Mouse (Mus musculus) E14TG2a.4 (cell line): ENCODE data around the gene Gm49318.

Source experiments
- H3K27me3 ChIP-seq: 2 replicates; pipeline ENCODE4 v1.6.1; 2014; ENCODE audit warnings: low read length, control low read depth; ENCODE audit not compliant: insufficient read depth
- H3K36me3 ChIP-seq: 2 replicates; pipeline ENCODE4 v1.6.1; 2014; ENCODE audit warnings: low read length, control low read depth; ENCODE audit not compliant: insufficient read depth
- H3K4me1 ChIP-seq: replicated peaks from 2 replicates; pipeline ENCODE4 v1.6.1; 2014; ENCODE audit warnings: low read depth, low read length, control low read depth
- H3K4me3 ChIP-seq: replicated peaks from 2 replicates; pipeline ENCODE4 v1.5.1; 2014; ENCODE audit warnings: mild to moderate bottlenecking, low read length
- H3K9me3 ChIP-seq: 2 replicates; pipeline ENCODE4 v1.6.1; 2014; ENCODE audit warnings: low read length, control low read depth
- CTCF ChIP-seq: conservative IDR thresholded peaks from 2 replicates; pipeline ENCODE4 v1.5.1; 2014; ENCODE audit warnings: low read length
- NANOG ChIP-seq: IDR thresholded peaks from 2 replicates; pipeline ENCODE4 v1.6.1; 2014; ENCODE audit warnings: borderline replicate concordance, low read length, mixed read lengths
- POU5F1 ChIP-seq: IDR thresholded peaks from 2 replicates; pipeline ENCODE4 v1.6.1; 2014; ENCODE audit warnings: low read length, borderline replicate concordance

Gm49318 gene

GRCm38 (mm10) chr9:22002194-22003162, 68.6 kb downstream of the Gm49318 start, which contains the start of the genes Ccdc151 and Prkcsh:
TSS of gene Ccdc151 (minus strand) at chr9:22002634.
TSS of gene Prkcsh (plus strand) at chr9:22002806.
- H3K36me3 ChIP-seq: peaks cover 39% of the 10 kb centered on the region
- no peaks in the 10 kb centered on the region for H3K27me3 ChIP-seq
- H3K4me3 ChIP-seq: peak within 1 kb of the TSS; percentile 95
- peaks cover 48% of the 10 kb centered on the region for H3K4me1 ChIP-seq
- TF ChIP-seq POU5F1: no peak
- no peak for TF ChIP-seq CTCF
- no peak for TF ChIP-seq NANOG
- no peaks in the 10 kb centered on the region for H3K9me3 ChIP-seq

- Histone ChIP-seq H3K4me3 (peak overlapping the region; percentile 95; the same call in 1 of the 2 replicates), H3K27me3 (no peaks in the 10 kb centered on the region), H3K4me1 (peaks cover 41% of the 10 kb centered on the region), H3K36me3 (peaks cover 31% of the 10 kb centered on the region), H3K9me3 (no peaks in the 10 kb centered on the region)
- TF ChIP-seq NANOG (no peak), POU5F1 (no peak), CTCF (peak; percentile 13; the same call in 1 of the 2 replicates)
Measured at GRCm38 (mm10) chr9:22001633-22002032, 69.4 kb downstream of the Gm49318 start.

GRCm38 (mm10) chr9:22000296-22000695, 70.8 kb downstream of the Gm49318 start:
- Histone ChIP-seq H3K4me1 (peaks cover 31% of the 10 kb centered on the region), H3K27me3 (no peaks in the 10 kb centered on the region), H3K9me3 (no peaks in the 10 kb centered on the region), H3K4me3 (no peak overlapping the region), H3K36me3 (peaks cover 18% of the 10 kb centered on the region)
- TF ChIP-seq CTCF (no peak), NANOG (no peak), POU5F1 (no peak)

GRCm38 (mm10) chr9:21996178-21996867, 74.7 kb downstream of the Gm49318 start:
- H3K36me3 ChIP-seq: no peaks in the 10 kb centered on the region
- peaks cover 30% of the 10 kb centered on the region for H3K27me3 ChIP-seq
- no peak overlapping the region for H3K4me3 ChIP-seq
- TF ChIP-seq POU5F1 (no peak), NANOG (no peak), CTCF (no peak)
- no peaks in the 10 kb centered on the region for H3K9me3 ChIP-seq
- peaks cover 22% of the 10 kb centered on the region for H3K4me1 ChIP-seq

- H3K27me3 ChIP-seq: peaks cover 70% of the 10 kb centered on the region
- TF ChIP-seq CTCF: no peak
- TF ChIP-seq POU5F1: no peak
- no peak for TF ChIP-seq NANOG
- no peaks in the 10 kb centered on the region for H3K36me3 ChIP-seq
- H3K4me3 ChIP-seq: no peak overlapping the region
- H3K4me1 ChIP-seq: peaks cover 61% of the 10 kb centered on the region
- no peaks in the 10 kb centered on the region for H3K9me3 ChIP-seq
Measured at GRCm38 (mm10) chr9:21992227-21992626, 78.8 kb downstream of the Gm49318 start.

- Histone ChIP-seq H3K27me3 (peaks cover 93% of the 10 kb centered on the region), H3K4me1 (peaks cover 57% of the 10 kb centered on the region), H3K36me3 (no peaks in the 10 kb centered on the region), H3K4me3 (peak within 1 kb of the TSS; percentile 71), H3K9me3 (no peaks in the 10 kb centered on the region)
- TF ChIP-seq POU5F1 (no peak), CTCF (no peak), NANOG (no peak)
Measured at GRCm38 (mm10) chr9:21989230-21990110, 81.6 kb downstream of the Gm49318 start, which contains the start of gene Rgl3. TSS of gene Rgl3 (minus strand) at chr9:21989446.

GRCm38 (mm10) chr9:21988421-21989101, 82.5 kb downstream of the Gm49318 start:
- TF ChIP-seq POU5F1: no peak
- no peak for TF ChIP-seq CTCF
- no peak for TF ChIP-seq NANOG
- Histone ChIP-seq H3K27me3 (peaks cover 92% of the 10 kb centered on the region), H3K9me3 (no peaks in the 10 kb centered on the region), H3K36me3 (no peaks in the 10 kb centered on the region), H3K4me3 (peak overlapping the region; percentile 71), H3K4me1 (peaks cover 57% of the 10 kb centered on the region)
